Mouse (Mus musculus) CD4-positive naive resting alpha-beta T cell, adult 76 days (primary cell): ENCODE measurements around the gene Lce3f. TPM values are rescaled to one million over a fixed set of nuclear protein-coding genes. Genes with fewer than 3 reads are reported as not detected.

Experiments used
- total RNA-seq: library from RNA; stranded (reverse); gene quantifications from one replicate; pipeline ENCODE4 v1.2.4, GENCODE M21; 2023

Lce3f gene
- not detected for total RNA-seq

DNA sequence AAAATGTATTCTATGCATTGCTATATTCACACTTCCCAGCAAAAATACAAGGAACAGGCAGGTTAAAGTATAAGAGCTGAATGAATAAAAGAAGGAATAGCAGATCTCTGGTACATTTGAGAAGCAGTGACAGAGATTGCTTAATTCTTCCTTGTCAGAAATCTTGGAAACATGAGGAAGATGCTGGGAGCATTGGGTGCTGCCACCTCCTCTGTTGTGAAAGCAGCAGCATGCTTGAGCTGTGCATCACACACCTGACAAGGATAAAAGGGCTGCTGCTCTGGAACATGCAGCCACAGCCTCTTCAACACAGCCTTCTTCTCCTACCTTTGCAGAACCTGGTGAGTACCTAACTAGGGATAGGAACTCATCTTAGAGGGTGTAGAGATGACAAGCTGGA is at the start of gene Lce3f:
Gene Lce3f, plus strand, starts transcription at position 301 of the 400 bp plus-strand sequence.

DNA sequence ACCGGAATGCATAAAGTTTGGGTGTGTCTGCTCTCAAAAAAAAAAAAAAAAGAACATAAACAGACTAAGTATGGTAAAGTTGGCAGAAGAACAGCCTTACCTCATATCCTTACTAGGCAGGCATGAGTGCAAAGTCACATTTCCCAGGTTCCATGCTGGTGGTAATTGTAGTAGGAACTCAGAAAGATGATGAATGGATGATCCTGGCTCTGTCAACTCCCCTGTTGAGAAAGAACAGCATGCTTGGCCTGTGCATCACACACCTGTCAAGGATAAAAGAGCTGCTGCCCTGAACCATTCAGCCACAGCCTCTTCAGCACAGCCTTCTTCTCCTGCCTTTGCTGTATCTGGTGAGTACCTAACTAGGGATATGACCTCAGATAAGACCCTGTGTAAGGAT is 47.8 kb upstream of the Lce3f start, which contains the start of gene Lce3c:
Gene Lce3c, plus strand, starts transcription at position 301 of the 400 bp plus-strand sequence.

DNA sequence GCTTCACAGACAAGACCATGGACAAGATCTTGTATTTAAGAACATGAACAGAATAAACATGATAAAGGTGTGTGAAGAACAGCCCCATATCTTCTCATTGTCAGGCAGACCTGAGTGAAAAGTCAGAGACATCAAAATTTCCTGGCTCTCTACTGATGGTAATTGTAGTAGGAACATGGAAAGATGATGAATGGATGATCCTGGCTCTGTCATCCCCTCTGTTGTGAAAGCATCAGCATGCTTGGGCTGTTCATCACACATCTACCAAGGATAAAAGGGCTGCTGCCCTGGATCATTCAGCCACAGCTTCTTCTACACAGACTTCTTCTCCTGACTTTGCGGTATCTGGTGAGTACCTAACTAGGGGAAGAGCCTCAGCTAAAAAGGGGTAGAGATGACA is 34.9 kb upstream of the Lce3f start, which contains the start of gene Lce3d:
Gene Lce3d, plus strand, starts transcription at position 301 of the 400 bp plus-strand sequence.

DNA sequence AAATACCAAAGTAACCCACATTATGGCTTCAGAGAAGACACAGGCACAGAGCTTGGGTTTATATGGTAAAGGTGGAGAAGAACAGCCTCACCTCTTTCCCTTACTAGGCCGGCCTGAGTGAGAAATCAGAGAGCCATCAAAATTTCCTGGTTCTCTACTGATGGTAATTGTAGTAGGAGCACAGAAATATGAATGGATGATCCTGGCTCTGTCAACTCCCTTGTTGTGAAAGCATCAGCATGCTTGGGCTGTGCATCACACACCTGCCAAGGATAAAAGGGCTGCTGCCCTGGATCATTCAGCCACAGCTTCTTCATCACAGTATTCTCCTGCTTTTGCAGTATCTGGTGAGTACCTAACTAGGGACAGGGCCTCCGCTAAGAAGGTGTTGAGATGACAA is 25.3 kb upstream of the Lce3f start, which contains the start of gene Lce3e:
Gene Lce3e, plus strand, starts transcription at position 301 of the 400 bp plus-strand sequence.

GRCm38 (mm10) chr3:93015460-93016104 is 23.6 kb downstream of the Lce3f start, which contains the start of gene Crct1:
Gene Crct1 (minus strand): TSS chr3:93015687.

DNA sequence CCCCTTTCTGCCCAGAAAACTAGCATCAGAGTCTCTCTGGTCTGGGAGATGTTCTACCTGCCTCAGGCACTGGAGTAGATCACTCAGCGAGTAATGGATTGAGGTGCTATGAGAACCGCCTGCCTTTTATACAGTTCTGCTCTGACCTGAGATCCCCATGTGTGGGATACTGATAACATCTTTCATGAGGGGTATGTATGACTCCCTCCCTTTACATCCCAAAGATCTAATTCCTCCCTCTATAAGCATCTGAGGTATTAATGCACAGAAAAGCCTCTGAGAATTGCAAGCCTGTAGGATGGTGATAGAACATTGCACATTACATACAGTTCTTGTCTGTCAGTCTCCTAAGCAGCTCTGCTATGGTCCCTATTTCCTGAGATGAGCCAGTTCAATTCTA is 26.9 kb downstream of the Lce3f start, which contains the start of gene Lce1m:
Gene Lce1m, minus strand, starts transcription at position 101 of the 400 bp plus-strand sequence.

Other genes starting within 250 kb of the Lce3f start
- gene Lce1g, start 239.9 kb upstream of the Lce3f start, total RNA-seq, result not detected
- gene Lce1h, start 227.2 kb upstream of the Lce3f start, total RNA-seq, result not detected
- not detected for gene Lce1i, start 213.3 kb upstream of the Lce3f start, total RNA-seq
- gene Lce1j, start 201.7 kb upstream of the Lce3f start, total RNA-seq, result not detected
- not detected for gene Lce1k, start 184.3 kb upstream of the Lce3f start, total RNA-seq
- gene Kprp, start 165.0 kb upstream of the Lce3f start, total RNA-seq, result not detected
- not detected for gene Lce1l, start 140.9 kb upstream of the Lce3f start, total RNA-seq
- gene 2310050C09Rik, start 122.0 kb upstream of the Lce3f start, total RNA-seq, result not detected
- not detected for gene Lce3a, start 66.0 kb upstream of the Lce3f start, total RNA-seq
- not detected for gene Lce3b, start 59.2 kb upstream of the Lce3f start, total RNA-seq
- gene Lce3c, start 47.7 kb upstream of the Lce3f start, total RNA-seq, result not detected
- not detected for gene Lce3d, start 34.8 kb upstream of the Lce3f start, total RNA-seq
- gene Lce3e, start 25.2 kb upstream of the Lce3f start, total RNA-seq, result not detected
- gene Crct1, start 23.5 kb downstream of the Lce3f start, total RNA-seq, result not detected
- gene Lce1m, start 26.8 kb downstream of the Lce3f start, total RNA-seq, result not detected
- not detected for gene Gm4858, start 76.6 kb downstream of the Lce3f start, total RNA-seq
- not detected for gene Crnn, start 152.6 kb downstream of the Lce3f start, total RNA-seq
- not detected for gene Flg2, start 205.1 kb downstream of the Lce3f start, total RNA-seq